Mouse (Mus musculus) intestine, embryonic 15.5 days (tissue): ENCODE measurements around the gene Gusb. TPM values are rescaled to one million over a fixed set of nuclear protein-coding genes. Genes with fewer than 3 reads are reported as not detected.

Source experiments
- ATAC-seq: fragments of 200-750 bp; cut with Nextera tagmentation; 2 replicates; pipeline ENCODE4 v1.8.0; 2017; ENCODE audit warnings: moderate TSS enrichment, moderate library complexity
- H3K27ac ChIP-seq: fragments of 300-500 bp; sonication (generic); 2 replicates; pipeline ENCODE4 v1.5.1; 2015; ENCODE audit warnings: mild to moderate bottlenecking, inconsistent platforms
- H3K27me3 ChIP-seq: fragments of 300-500 bp; sonication (generic); replicated peaks from 2 replicates; pipeline ENCODE4 v1.6.1; 2015; ENCODE audit warnings: inconsistent platforms
- H3K36me3 ChIP-seq: fragments of 300-500 bp; sonication (generic); 2 replicates; pipeline ENCODE4 v1.6.1; 2015; ENCODE audit warnings: inconsistent platforms
- H3K4me1 ChIP-seq: fragments of 300-500 bp; sonication (generic); replicated peaks from 2 replicates; pipeline ENCODE4 v1.6.1; 2015; ENCODE audit warnings: inconsistent platforms
- H3K4me2 ChIP-seq: fragments of 300-500 bp; sonication (generic); replicated peaks from 2 replicates; pipeline ENCODE4 v1.6.1; 2015; ENCODE audit warnings: mild to moderate bottlenecking, inconsistent platforms
- H3K4me3 ChIP-seq: fragments of 300-500 bp; sonication (generic); replicated peaks from 2 replicates; pipeline ENCODE4 v1.5.1; 2015; ENCODE audit warnings: inconsistent platforms
- H3K9ac ChIP-seq: fragments of 300-500 bp; sonication (generic); 2 replicates; pipeline ENCODE4 v1.6.1; 2015; ENCODE audit warnings: inconsistent platforms
- H3K9me3 ChIP-seq: fragments of 300-500 bp; sonication (generic); 2 replicates; pipeline ENCODE4 v1.6.1; 2016; ENCODE audit warnings: inconsistent platforms
- WGBS: fragments of 180-500 bp; shearing (Covaris S2); methylation state at CpG from one replicate; pipeline ENCODE4 v1.1.7; 2015; 5-methylcytosine and 5-hydroxymethylcytosine counted together
- polyA plus RNA-seq: library from polyadenylated mRNA; unstranded; fragments of >200 nt; fragmentation: Nextera tagmentation; extraction: Ambion mirVana; gene quantifications from 2 replicates; pipeline ENCODE4 v1.2.1, GENCODE M21; 2015

Gusb gene
- polyA plus RNA-seq = 88.8 and 95.7 TPM in 2 replicates

- H3K36me3 ChIP-seq = 0 out of 2 replicates have a peak, but pooled peaks cover 1% of the 10 kb centered on the region
- peak; percentile 91 for ATAC-seq
- H3K4me3 ChIP-seq = peak within 1 kb of the TSS; percentile 62
- H3K9ac ChIP-seq = peak within 1 kb of the TSS; percentile 71
- H3K27me3 ChIP-seq = no peaks in the 10 kb centered on the region
- peak within 1 kb of the TSS; percentile 78 for H3K4me2 ChIP-seq
- under 1% methylated on average over 39 of the region's 39 CpGs for WGBS
- no peaks in the 10 kb centered on the region for H3K9me3 ChIP-seq
- H3K4me1 ChIP-seq = peaks cover 6% of the 10 kb centered on the region; the same call in 1 of the 2 replicates
- peak within 1 kb of the TSS; percentile 88 for H3K27ac ChIP-seq
These were observed at the start of gene Gusb for GRCm38 (mm10) chr5:130002301-130003146. Gene Gusb (minus strand): TSS chr5:130003049.

GRCm38 (mm10) chr5:130052510-130052909 is 49.7 kb upstream of the Gusb start:
- no peaks in the 10 kb centered on the region for H3K27me3 ChIP-seq
- no peak overlapping the region for H3K4me2 ChIP-seq
- no peaks in the 10 kb centered on the region for H3K9me3 ChIP-seq
- H3K27ac ChIP-seq = no peak overlapping the region
- H3K9ac ChIP-seq = no peak overlapping the region
- no peak overlapping the region for H3K4me3 ChIP-seq
- no peaks in the 10 kb centered on the region for H3K36me3 ChIP-seq
- H3K4me1 ChIP-seq = 0 out of 2 replicates have a peak, but pooled peaks cover 2% of the 10 kb centered on the region
- 82% methylated on average over 5 of the region's 5 CpGs for WGBS
- no peak for ATAC-seq

DNA sequence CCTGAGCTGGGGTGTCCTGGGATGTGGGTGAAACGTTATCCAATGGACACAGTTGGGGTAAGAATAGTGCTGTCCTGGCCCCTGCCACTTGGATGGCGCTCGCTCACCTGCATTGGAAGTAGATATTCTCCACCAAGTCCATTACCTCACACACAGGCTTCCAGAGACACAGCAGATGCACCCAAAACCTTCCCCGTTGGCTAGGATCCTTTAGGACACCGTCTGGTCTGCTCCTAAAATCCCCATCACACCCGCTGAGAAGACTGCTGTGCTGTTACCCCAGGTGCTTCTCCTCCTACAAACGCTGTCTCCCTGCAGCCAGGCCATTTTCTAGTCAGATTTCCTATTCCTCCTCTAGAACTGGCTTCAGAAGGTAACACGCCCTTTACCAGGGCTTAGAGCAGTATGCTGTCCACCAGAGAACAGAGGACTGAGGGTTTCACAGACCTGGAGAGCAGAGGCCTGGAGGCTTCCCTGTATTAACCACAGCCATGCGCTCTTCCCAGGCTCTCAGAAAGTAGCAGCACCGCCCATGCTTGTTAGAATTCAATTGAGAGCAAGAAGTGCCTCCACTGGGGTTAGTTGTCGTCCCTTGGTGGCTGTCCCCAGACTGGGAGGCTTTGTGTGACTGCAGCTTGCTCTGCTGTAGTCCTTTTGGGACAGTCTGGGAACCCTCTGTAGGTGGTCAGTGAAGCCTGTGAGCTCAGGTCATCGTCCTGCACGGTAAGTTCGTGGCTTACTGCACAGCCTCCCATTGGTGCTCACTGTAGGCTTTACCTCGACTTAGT is 48.4 kb upstream of the Gusb start:
- no peak overlapping the region for H3K9ac ChIP-seq
- no peak overlapping the region for H3K4me3 ChIP-seq
- H3K4me1 ChIP-seq = 0 out of 2 replicates have a peak, but pooled peaks cover 2% of the 10 kb centered on the region
- no peak overlapping the region for H3K27ac ChIP-seq
- WGBS = 88% methylated on average over 15 of the region's 15 CpGs
- no peaks in the 10 kb centered on the region for H3K27me3 ChIP-seq
- no peak overlapping the region for H3K4me2 ChIP-seq
- ATAC-seq = no peak
- H3K36me3 ChIP-seq = peaks cover 8% of the 10 kb centered on the region; the same call in 1 of the 2 replicates
- no peaks in the 10 kb centered on the region for H3K9me3 ChIP-seq

DNA sequence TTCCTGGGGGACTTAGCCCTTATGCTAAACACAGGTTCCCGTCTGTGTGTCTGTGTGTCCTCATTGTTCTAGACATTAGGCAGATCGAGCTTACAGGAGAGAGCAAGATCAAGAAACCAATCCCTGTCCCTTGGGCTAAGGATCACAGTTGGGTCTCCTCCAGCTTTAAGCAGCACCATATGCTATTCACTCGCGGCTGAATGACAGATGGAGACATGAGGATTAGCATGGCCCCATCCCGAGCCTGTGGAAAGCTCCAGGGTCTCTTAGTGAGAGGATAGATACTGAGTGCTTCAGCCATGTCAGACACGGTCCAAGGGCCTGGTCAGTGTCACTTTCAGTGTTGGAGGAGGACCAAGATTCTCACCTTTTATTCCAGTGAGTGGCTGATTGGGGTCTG is 47.6 kb upstream of the Gusb start:
- 0 out of 2 replicates have a peak, but pooled peaks cover 2% of the 10 kb centered on the region for H3K4me1 ChIP-seq
- H3K4me2 ChIP-seq = no peak overlapping the region
- 71% methylated on average over 6 of the region's 6 CpGs for WGBS
- H3K27ac ChIP-seq = no peak overlapping the region
- no peak overlapping the region for H3K4me3 ChIP-seq
- no peak overlapping the region for H3K9ac ChIP-seq
- no peak for ATAC-seq
- H3K27me3 ChIP-seq = no peaks in the 10 kb centered on the region
- H3K36me3 ChIP-seq = peaks cover 8% of the 10 kb centered on the region; the same call in 1 of the 2 replicates
- H3K9me3 ChIP-seq = no peaks in the 10 kb centered on the region

DNA sequence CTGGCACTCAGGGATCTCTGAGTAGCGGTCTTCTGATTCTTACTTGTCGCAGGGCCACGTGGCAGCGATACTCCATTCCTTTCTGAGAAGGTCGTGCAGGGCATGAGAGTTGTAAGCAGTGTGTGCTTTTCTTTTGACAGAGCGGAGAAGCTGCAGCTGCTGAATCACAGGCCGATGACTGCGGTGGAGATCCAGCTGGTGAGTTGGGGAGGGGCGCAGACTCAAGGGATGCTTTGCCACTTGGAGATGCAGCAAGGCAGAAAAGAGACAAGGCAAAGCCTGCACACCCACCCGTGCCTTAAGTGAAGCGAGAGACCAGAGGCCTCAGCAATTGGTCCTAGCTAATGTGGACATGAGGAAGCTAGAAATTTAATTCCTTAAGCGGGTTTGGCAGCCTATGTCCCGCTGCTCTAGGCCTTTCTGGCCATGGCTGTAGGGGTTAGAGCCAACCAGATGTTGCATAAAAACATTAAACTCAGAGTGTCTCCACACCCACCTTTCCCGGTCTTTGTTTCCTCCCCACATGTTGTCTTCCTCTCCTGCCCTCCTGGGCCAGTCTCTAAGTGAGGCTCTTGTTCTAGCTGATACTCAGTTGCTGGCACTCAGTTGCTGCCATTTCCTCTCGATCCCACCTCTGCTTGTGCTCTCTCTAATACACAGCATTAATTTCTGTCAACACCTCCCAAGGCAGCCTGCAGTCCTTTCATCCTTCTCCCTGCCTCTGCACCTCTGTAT is 46.1 kb upstream of the Gusb start:
- WGBS = 69% methylated on average over 15 of the region's 15 CpGs
- peaks cover 8% of the 10 kb centered on the region; the same call in 1 of the 2 replicates for H3K36me3 ChIP-seq
- ATAC-seq = 0 out of 2 replicates have a peak, but pooled peaks have one; percentile 53
- H3K4me2 ChIP-seq = no peak overlapping the region
- no peaks in the 10 kb centered on the region for H3K27me3 ChIP-seq
- H3K9ac ChIP-seq = no peak overlapping the region
- no peak overlapping the region for H3K4me3 ChIP-seq
- 0 out of 2 replicates have a peak, but pooled peaks cover 2% of the 10 kb centered on the region for H3K4me1 ChIP-seq
- no peaks in the 10 kb centered on the region for H3K9me3 ChIP-seq
- 0 out of 2 replicates have a peak overlapping the region, but pooled peaks have one; percentile 48 for H3K27ac ChIP-seq

DNA sequence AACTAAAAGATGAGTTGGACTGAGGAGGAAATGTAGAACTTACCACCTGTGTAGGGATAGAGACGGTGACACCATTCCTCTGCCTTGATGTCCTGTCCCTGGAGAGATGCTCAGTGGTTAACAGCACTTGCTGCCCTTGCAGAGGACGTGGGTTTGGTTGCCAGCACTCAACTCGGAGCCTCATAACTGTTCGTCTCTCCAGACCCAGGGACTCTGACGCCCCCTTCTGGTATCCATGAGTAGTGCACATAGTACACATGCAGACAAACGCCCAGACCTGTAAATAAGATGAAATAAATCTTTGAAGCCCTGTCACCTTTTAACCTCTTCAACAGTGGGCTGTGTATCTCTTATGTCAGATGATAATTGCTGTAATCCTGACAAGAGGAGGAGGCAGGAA is 44.2 kb upstream of the Gusb start:
- Histone ChIP-seq H3K27me3 (no peaks in the 10 kb centered on the region), H3K9me3 (no peaks in the 10 kb centered on the region), H3K36me3 (peaks cover 18% of the 10 kb centered on the region), H3K27ac (no peak overlapping the region), H3K4me3 (no peak overlapping the region), H3K9ac (no peak overlapping the region), H3K4me1 (0 out of 2 replicates have a peak, but pooled peaks cover 2% of the 10 kb centered on the region), H3K4me2 (no peak overlapping the region)
- WGBS = 79% methylated on average over 6 of the region's 6 CpGs
- ATAC-seq = no peak

- no peaks in the 10 kb centered on the region for H3K9me3 ChIP-seq
- H3K4me1 ChIP-seq = 0 out of 2 replicates have a peak, but pooled peaks cover 2% of the 10 kb centered on the region
- H3K4me3 ChIP-seq = no peak overlapping the region
- no peak overlapping the region for H3K9ac ChIP-seq
- no peak for ATAC-seq
- H3K27ac ChIP-seq = no peak overlapping the region
- WGBS = 95% methylated on average over 10 of the region's 10 CpGs
- H3K36me3 ChIP-seq = peaks cover 18% of the 10 kb centered on the region
- H3K4me2 ChIP-seq = no peak overlapping the region
- no peaks in the 10 kb centered on the region for H3K27me3 ChIP-seq
These were observed 43.7 kb upstream of the Gusb start for GRCm38 (mm10) chr5:130046589-130046988.

DNA sequence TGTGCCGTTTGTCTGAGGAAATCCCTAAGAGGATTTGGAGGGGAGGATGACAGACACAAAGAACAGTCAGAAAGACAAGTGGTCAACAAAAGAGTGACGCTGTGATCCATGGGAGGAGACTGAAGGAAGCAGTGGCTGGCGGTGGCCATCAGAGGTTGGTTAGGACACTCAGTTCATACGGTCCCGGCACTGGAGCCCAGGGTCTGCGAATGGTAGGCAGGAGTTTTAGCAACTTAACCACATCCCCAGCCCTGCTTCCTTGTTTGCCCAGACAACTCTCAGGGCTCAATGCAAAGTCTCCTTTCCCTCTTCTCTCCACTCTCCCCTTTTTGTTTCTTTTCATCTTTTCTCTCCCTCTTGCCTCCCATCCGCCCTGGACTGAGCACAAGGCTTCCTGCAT is 43.3 kb upstream of the Gusb start:
- H3K4me3 ChIP-seq = no peak overlapping the region
- no peak overlapping the region for H3K9ac ChIP-seq
- H3K27ac ChIP-seq = no peak overlapping the region
- WGBS = 91% methylated on average over 7 of the region's 7 CpGs
- peaks cover 18% of the 10 kb centered on the region for H3K36me3 ChIP-seq
- H3K27me3 ChIP-seq = no peaks in the 10 kb centered on the region
- no peak overlapping the region for H3K4me2 ChIP-seq
- ATAC-seq = no peak
- H3K4me1 ChIP-seq = 0 out of 2 replicates have a peak, but pooled peaks cover 2% of the 10 kb centered on the region
- H3K9me3 ChIP-seq = no peaks in the 10 kb centered on the region

GRCm38 (mm10) chr5:130044201-130044695 is 41.4 kb upstream of the Gusb start:
- Histone ChIP-seq H3K4me2 (no peak overlapping the region), H3K4me1 (no peaks in the 10 kb centered on the region), H3K9ac (no peak overlapping the region), H3K36me3 (peaks cover 21% of the 10 kb centered on the region), H3K9me3 (no peaks in the 10 kb centered on the region), H3K27me3 (no peaks in the 10 kb centered on the region), H3K27ac (no peak overlapping the region), H3K4me3 (no peak overlapping the region)
- WGBS = 65% methylated on average over 7 of the region's 7 CpGs
- no peak for ATAC-seq

DNA sequence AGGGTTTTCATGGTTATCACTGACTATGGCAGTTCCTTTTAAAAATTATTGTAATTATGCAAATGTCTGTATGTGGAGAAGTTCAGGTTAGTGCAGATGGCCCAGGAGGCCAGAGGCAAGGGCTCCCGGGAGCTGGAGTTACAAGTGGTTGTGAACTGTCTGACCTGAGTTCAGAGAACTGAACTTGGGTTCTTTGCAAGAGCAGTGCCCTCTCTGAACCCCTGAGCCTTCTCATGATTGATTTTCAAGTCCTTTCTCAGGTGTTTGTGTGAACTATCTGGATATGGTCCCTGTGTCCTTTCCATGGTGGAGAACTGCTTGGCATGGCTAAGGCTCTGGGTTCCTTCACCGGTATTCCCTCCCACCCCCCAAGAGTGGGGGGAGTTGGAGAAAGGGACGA is 40.9 kb upstream of the Gusb start:
- peaks cover 21% of the 10 kb centered on the region for H3K36me3 ChIP-seq
- no peak overlapping the region for H3K9ac ChIP-seq
- no peaks in the 10 kb centered on the region for H3K27me3 ChIP-seq
- no peak overlapping the region for H3K4me3 ChIP-seq
- no peak for ATAC-seq
- no peaks in the 10 kb centered on the region for H3K4me1 ChIP-seq
- H3K4me2 ChIP-seq = no peak overlapping the region
- WGBS = 83% methylated on average over 3 of the region's 3 CpGs
- no peak overlapping the region for H3K27ac ChIP-seq
- no peaks in the 10 kb centered on the region for H3K9me3 ChIP-seq

GRCm38 (mm10) chr5:130041262-130041661 is 38.4 kb upstream of the Gusb start:
- ATAC-seq = no peak

More at GRCm38 (mm10) chr5:130041262-130041661, 38.4 kb upstream of the Gusb start:
- Histone ChIP-seq H3K36me3 (peaks cover 13% of the 10 kb centered on the region), H3K4me3 (no peak overlapping the region), H3K9me3 (no peaks in the 10 kb centered on the region), H3K9ac (no peak overlapping the region), H3K27ac (no peak overlapping the region), H3K4me1 (no peaks in the 10 kb centered on the region), H3K27me3 (no peaks in the 10 kb centered on the region), H3K4me2 (no peak overlapping the region)
- 81% methylated on average over 4 of the region's 4 CpGs for WGBS
